Mouse (Mus musculus) lung, postnatal 0 days (tissue): ENCODE measurements around the gene Tspan13. TPM values are rescaled to one million over a fixed set of nuclear protein-coding genes. Genes with fewer than 3 reads are reported as not detected.
A peak's percentile ranks its signal among the peaks of the same experiment; 100 is the strongest.

Source experiments
- ATAC-seq: fragments of 200-750 bp; cut with Nextera tagmentation; 2 replicates; pipeline ENCODE4 v1.8.0; 2017; ENCODE audit warnings: moderate library complexity
- DNase-seq: peaks from one replicate; pipeline ENCODE4 v3.0.0-alpha.2; 2016; ENCODE audit warnings: low spot score
- H3K27ac ChIP-seq: fragments of 300-500 bp; sonication (generic); 2 replicates; pipeline ENCODE4 v1.5.1; 2014; ENCODE audit warnings: antibody characterized with exemption, mild to moderate bottlenecking, low read length, mixed read lengths
- H3K27me3 ChIP-seq: fragments of 300-500 bp; sonication (generic); replicated peaks from 2 replicates; pipeline ENCODE4 v1.6.1; 2014; ENCODE audit warnings: low read length, mixed read lengths; ENCODE audit not compliant: insufficient read depth
- H3K36me3 ChIP-seq: fragments of 300-500 bp; sonication (generic); 2 replicates; pipeline ENCODE4 v1.6.1; 2014; ENCODE audit warnings: low read length, mixed read lengths; ENCODE audit not compliant: insufficient read depth
- H3K4me1 ChIP-seq: fragments of 300-500 bp; sonication (generic); 2 replicates; pipeline ENCODE4 v1.6.1; 2014; ENCODE audit warnings: antibody characterized with exemption, low read depth, low read length, mixed read lengths; ENCODE audit not compliant: insufficient read depth
- H3K4me2 ChIP-seq: fragments of 300-500 bp; sonication (generic); replicated peaks from 2 replicates; pipeline ENCODE4 v1.6.1; 2014; ENCODE audit warnings: low read depth, mild to moderate bottlenecking, low read length, moderate library complexity, mixed read lengths
- H3K4me3 ChIP-seq: fragments of 300-500 bp; sonication (generic); 2 replicates; pipeline ENCODE4 v1.5.1; 2014; ENCODE audit warnings: low read depth, low read length
- H3K9ac ChIP-seq: fragments of 300-500 bp; sonication (generic); replicated peaks from 2 replicates; pipeline ENCODE4 v1.6.1; 2014; ENCODE audit warnings: low read depth, mild to moderate bottlenecking
- H3K9me3 ChIP-seq: fragments of 300-500 bp; sonication (generic); 2 replicates; pipeline ENCODE4 v1.6.1; 2016; ENCODE audit warnings: low read length, mixed read lengths
- CTCF ChIP-seq: IDR thresholded peaks from 2 replicates; pipeline ENCODE4 v1.5.1; 2016; ENCODE audit warnings: antibody characterized with exemption, mild to moderate bottlenecking
- EP300 ChIP-seq: IDR thresholded peaks from 2 replicates; pipeline ENCODE4 v1.6.1; 2016; ENCODE audit warnings: antibody characterized with exemption, mild to moderate bottlenecking, control low read depth
- WGBS: fragments of 180-500 bp; shearing (Covaris S2); extraction: QIAGEN DNeasy Blood & Tissue Kit; methylation state at CpG from one replicate; pipeline ENCODE4 v1.1.7; 2014; 5-methylcytosine and 5-hydroxymethylcytosine counted together
- polyA plus RNA-seq: library from polyadenylated mRNA; unstranded; fragments of >200 nt; fragmentation: Nextera tagmentation; extraction: Ambion mirVana; gene quantifications from 2 replicates; pipeline ENCODE4 v1.2.1, GENCODE M21; 2015

The Tspan13 gene
- polyA plus RNA-seq, 1 experiment from 2014 or later, result 255 TPM

DNA sequence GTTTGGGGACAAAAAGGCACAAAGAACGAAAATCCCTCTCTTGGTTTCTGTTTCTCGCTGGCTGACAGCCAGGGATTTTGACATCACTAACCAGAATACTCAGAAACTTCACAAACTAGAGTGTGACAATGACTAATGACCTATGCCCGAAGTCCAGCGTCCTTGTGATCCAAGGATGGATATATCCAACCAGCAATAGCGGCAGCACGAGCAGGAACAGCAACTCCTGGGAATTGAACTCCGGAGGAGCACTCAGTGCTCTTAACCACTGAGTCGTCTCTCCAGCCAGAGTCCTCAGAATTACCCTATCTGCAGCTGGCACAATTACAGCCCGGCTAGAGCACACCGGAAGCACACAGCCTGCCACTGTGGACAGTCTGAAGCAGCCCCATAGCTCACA, 5.5 kb downstream of the Tspan13 start:
- TF ChIP-seq CTCF, result peak; percentile 13; the same call in 1 of the 2 replicates
- TF ChIP-seq EP300, result no peak
- H3K36me3 ChIP-seq, result no peaks in the 10 kb centered on the region
- no peak for DNase-seq
- peak overlapping the region; percentile 23 for H3K4me2 ChIP-seq
- H3K27ac ChIP-seq, result no peak overlapping the region
- no peaks in the 10 kb centered on the region for H3K27me3 ChIP-seq
- no peak overlapping the region for H3K4me3 ChIP-seq
- no peak for ATAC-seq
- H3K4me1 ChIP-seq, result no peaks in the 10 kb centered on the region
- 42% methylated on average over 10 of the region's 10 CpGs for WGBS
- no peaks in the 10 kb centered on the region for H3K9me3 ChIP-seq
- H3K9ac ChIP-seq, result no peak overlapping the region

DNA sequence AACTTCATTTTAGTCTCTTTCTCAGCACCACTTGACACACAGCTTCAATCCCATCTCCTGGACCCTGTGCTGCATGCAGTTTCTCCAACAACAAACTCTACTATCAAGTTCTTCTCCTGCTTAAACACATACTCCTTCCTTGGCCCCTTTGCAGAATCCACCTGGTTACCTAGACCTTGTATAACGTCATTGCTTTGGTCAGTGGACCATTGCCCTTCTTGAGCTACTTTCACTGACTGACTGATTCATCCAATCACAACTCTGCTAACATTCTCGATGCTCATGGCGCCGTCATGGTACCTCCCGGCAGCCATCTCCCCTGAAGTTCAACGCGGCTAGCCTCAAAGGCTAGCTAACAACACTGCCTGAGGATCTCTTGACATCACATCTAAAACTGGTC, 6.2 kb downstream of the Tspan13 start:
- no peak overlapping the region for H3K4me3 ChIP-seq
- DNase-seq (no peak), ATAC-seq (no peak)
- H3K27ac ChIP-seq, result no peak overlapping the region
- no peak overlapping the region for H3K9ac ChIP-seq
- TF ChIP-seq CTCF, result no peak
- TF ChIP-seq EP300, result no peak
- H3K4me1 ChIP-seq, result 0 out of 2 replicates have a peak, but pooled peaks cover 3% of the 10 kb centered on the region
- no peaks in the 10 kb centered on the region for H3K36me3 ChIP-seq
- H3K4me2 ChIP-seq, result no peak overlapping the region
- H3K9me3 ChIP-seq, result no peaks in the 10 kb centered on the region
- WGBS, result 97% methylated on average over 7 of the region's 7 CpGs
- no peaks in the 10 kb centered on the region for H3K27me3 ChIP-seq

DNA sequence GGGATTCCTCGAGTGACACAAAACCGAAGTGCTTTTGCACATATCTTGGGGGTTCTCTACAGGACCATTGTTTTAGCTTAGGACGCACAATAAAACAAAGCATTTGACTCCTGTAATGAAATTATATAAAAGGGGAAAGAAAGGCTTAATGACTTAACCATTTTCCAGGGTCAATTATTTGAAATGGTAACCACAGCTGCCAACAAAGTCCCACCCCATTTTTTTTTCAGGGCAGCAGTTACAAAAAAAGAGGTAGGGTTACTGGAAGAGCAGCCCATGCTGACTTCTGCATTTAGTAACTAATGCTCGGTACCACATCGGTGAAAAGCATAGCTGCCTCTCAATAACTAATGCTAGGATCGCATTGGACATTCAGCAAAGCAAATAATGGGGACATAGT, 6.8 kb downstream of the Tspan13 start:
- no peak overlapping the region for H3K4me2 ChIP-seq
- DNase-seq, result no peak
- no peaks in the 10 kb centered on the region for H3K9me3 ChIP-seq
- WGBS, result 90% methylated on average over 6 of the region's 6 CpGs
- H3K27ac ChIP-seq, result no peak overlapping the region
- peaks cover 5% of the 10 kb centered on the region; the same call in 1 of the 2 replicates for H3K4me1 ChIP-seq
- ATAC-seq, result no peak
- no peak overlapping the region for H3K9ac ChIP-seq
- no peaks in the 10 kb centered on the region for H3K27me3 ChIP-seq
- no peak for TF ChIP-seq EP300
- no peak for TF ChIP-seq CTCF
- no peaks in the 10 kb centered on the region for H3K36me3 ChIP-seq
- no peak overlapping the region for H3K4me3 ChIP-seq

DNA sequence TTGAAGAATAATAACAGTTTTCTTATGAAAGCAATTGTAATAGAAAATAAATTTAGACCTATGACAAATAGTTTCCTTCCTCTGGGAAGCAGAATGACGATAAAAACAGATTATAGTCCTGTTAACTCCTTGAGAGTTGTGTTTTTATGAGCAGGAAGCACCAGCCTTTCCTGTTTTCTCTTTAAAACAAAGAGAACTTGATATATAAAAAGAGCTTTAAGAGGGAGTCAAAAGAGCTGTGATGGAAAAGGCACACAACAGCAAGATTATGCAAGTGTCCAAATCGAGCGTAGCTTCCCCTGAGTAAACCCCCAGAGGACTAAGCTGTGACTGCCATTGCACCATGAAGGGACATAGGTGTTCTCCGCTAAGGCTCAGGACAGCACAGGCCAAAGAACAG, 9.9 kb downstream of the Tspan13 start:
- H3K4me3 ChIP-seq, result no peak overlapping the region
- H3K36me3 ChIP-seq, result no peaks in the 10 kb centered on the region
- TF ChIP-seq EP300 (peak; percentile 80), CTCF (no peak)
- no peaks in the 10 kb centered on the region for H3K9me3 ChIP-seq
- no peaks in the 10 kb centered on the region for H3K27me3 ChIP-seq
- no peak overlapping the region for H3K4me2 ChIP-seq
- H3K9ac ChIP-seq, result no peak overlapping the region
- whole genome bisulfite sequencing, result 44% methylated on average over 4 of the region's 4 CpGs
- peak overlapping the region; percentile 52 for H3K27ac ChIP-seq
- peaks cover 11% of the 10 kb centered on the region; the same call in 1 of the 2 replicates for H3K4me1 ChIP-seq
- DNase-seq (peak; percentile 60), ATAC-seq (peak; percentile 30)

DNA sequence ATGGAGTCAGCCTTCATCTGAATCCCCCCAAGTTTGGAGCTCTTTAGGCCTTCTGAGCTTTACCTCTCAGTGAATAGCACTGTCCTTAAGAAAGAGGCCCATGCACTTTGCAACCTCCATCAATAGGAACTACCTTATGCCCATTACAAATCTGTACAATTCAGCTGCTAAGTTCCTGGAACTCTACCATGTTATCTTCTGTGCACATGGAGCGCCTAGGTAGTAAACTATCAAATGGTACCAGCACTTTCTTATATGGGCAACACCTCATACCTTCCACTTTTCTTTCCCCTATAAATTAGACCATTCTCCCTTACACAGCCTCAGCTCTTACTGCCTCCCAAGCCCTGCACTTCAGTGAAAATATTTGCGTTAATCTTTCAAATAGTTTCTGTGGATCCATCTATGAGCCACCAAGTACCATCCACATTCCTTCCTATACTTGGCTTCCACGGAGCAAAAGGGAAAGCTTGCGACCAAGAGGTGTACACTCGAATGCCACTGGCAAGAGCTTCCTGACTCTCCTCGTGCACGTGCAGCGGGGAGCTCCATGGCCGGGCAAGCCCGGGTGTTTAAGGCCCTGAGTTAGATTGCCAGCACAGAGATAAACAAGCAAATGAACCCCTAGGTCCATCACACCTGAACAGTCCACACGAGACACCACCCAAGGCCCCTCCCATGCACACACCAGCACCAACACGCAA, 11.5 kb downstream of the Tspan13 start:
- H3K9me3 ChIP-seq, result no peaks in the 10 kb centered on the region
- no peak overlapping the region for H3K4me3 ChIP-seq
- 48% methylated on average over 12 of the region's 12 CpGs for WGBS
- peak overlapping the region; percentile 44 for H3K27ac ChIP-seq
- no peak overlapping the region for H3K9ac ChIP-seq
- H3K27me3 ChIP-seq, result no peaks in the 10 kb centered on the region
- TF ChIP-seq CTCF (no peak), EP300 (peak; percentile 64; the same call in 1 of the 2 replicates)
- ATAC-seq, result peak; percentile 78
- peak; percentile 64 for DNase-seq
- no peak overlapping the region for H3K4me2 ChIP-seq
- no peaks in the 10 kb centered on the region for H3K36me3 ChIP-seq
- H3K4me1 ChIP-seq, result peaks cover 11% of the 10 kb centered on the region; the same call in 1 of the 2 replicates

DNA sequence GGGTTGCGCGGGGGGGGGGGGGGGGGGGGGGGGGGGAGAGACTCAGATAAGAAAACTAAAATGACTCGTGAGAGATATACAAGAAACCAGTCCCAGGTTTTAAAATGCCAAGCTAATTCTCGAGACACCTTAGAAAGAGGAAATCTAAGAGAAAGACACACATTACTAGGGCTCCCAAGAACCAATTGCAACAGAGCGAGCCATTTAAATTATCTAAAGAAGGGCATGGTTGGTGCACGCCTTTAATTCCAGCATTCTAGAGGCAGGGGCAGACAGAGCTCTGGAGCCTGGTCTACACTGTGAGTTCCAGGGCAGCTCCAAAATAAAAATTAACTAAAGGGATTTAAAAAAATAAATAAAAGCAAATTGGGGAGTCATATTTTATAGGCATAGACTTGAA, 12.6 kb downstream of the Tspan13 start:
- DNase-seq, result no peak
- WGBS, result 36% methylated on average over 4 of the region's 6 CpGs
- Histone ChIP-seq H3K27ac (no peak overlapping the region), H3K36me3 (no peaks in the 10 kb centered on the region), H3K4me1 (peaks cover 11% of the 10 kb centered on the region; the same call in 1 of the 2 replicates), H3K4me3 (no peak overlapping the region), H3K4me2 (peak overlapping the region; percentile 14; the same call in 1 of the 2 replicates), H3K9me3 (no peaks in the 10 kb centered on the region), H3K27me3 (no peaks in the 10 kb centered on the region), H3K9ac (no peak overlapping the region)
- TF ChIP-seq EP300 (no peak), CTCF (no peak)
- peak; percentile 34; the same call in 1 of the 2 replicates for ATAC-seq
